8 mouse cellular contexts compared by ENCODE assay signal in the genomic region with DNA sequence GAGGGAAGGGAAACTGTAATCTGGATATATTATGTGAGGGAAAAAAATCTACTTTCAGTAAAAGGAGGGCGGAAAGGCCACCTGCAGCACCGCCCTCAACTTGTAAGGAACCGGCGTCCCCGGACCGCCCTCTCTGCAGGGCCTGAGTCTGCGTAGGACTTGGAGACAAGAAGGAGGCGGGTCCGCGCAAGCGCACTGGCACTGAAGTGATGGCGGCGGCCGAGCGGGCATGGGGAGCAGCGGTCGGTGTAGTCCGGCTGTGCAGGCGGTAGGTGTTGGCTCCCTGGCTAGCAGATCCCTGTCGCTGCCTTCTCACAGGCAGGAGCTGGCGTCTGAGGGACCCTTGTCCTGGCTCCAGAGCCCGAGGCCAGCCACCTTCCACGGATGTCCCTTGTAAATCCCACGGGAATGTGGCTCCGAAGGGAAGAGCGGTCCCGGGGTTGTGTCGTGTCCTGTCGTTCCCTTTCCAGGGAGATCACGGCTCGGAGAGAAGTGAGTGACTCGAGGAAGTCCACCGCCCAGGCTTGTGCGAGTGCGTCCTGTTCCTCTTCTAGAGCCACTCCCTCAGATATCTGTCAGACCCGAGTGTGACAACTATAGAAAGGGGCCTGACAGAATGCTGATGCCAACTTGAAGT. TPM values are rescaled to one million over a fixed set of nuclear protein-coding genes. Genes with fewer than 3 reads are reported as not detected.
A peak's percentile ranks its signal among the peaks of the same experiment; 100 is the strongest.
DNase-seq lines count a peak whose midpoint lies in the region; ATAC-seq and TF ChIP-seq lines count a peak whose summit lies in the region.

No protein-coding gene starts in this region.

- H3K4me3 ChIP-seq in G1E (ENCODE audit: low read depth, low read length) = peak overlapping the region; percentile 79
- peak overlapping the region; percentile 78 for H3K4me3 ChIP-seq in forebrain, embryonic 16.5 days (replicated peaks; ENCODE audit: low read length)
- peak overlapping the region; percentile 80 for H3K4me3 ChIP-seq in layer of hippocampus, adult 2 months
- H3K4me3 ChIP-seq in lung, embryonic 14.5 days (ENCODE audit: low read depth, low read length) = peak overlapping the region; percentile 87
- H3K4me3 ChIP-seq in olfactory bulb, adult 2 months (ENCODE audit: insufficient read depth, low read depth, low read length) = peak overlapping the region; percentile 66
- H3K4me3 ChIP-seq in thymus, adult 2 months (ENCODE audit: control insufficient read depth, insufficient read depth, low read length) = peak overlapping the region; percentile 73

- no peak for TF ChIP-seq CTCF in G1E (IDR thresholded peaks at IDR 0.05; ENCODE audit: low read depth, low read length)
- no peak for TF ChIP-seq CTCF in layer of hippocampus, adult 2 months (conservative IDR thresholded peaks at IDR 0.05)
- no peak for TF ChIP-seq CTCF in lung, embryonic 14.5 days (IDR thresholded peaks at IDR 0.05; ENCODE audit: low read depth)
- TF ChIP-seq CTCF in olfactory bulb, adult 2 months (IDR thresholded peaks at IDR 0.05; ENCODE audit: insufficient read depth, low read depth, low read length) = no peak
- no peak for TF ChIP-seq CTCF in thymus, adult 2 months (IDR thresholded peaks at IDR 0.05; ENCODE audit: borderline replicate concordance, control insufficient read depth, extremely low read depth, insufficient read depth, low read length, poor library complexity)

- peaks cover 36% of the 10 kb centered on the region for H3K36me3 ChIP-seq in G1E (replicated peaks)
- H3K36me3 ChIP-seq in forebrain, embryonic 16.5 days (ENCODE audit: control insufficient read depth, insufficient read depth) = no peaks in the 10 kb centered on the region
- peaks cover 16% of the 10 kb centered on the region for H3K36me3 ChIP-seq in lung, embryonic 14.5 days (ENCODE audit: insufficient read depth)
- no peaks in the 10 kb centered on the region for H3K36me3 ChIP-seq in thymus, adult 2 months (ENCODE audit: control insufficient read depth, insufficient read depth, low read length)

- under 1% methylated on average over 36 of the region's 36 CpGs for WGBS in forebrain, embryonic 16.5 days
- under 1% methylated on average over 36 of the region's 36 CpGs for WGBS in lung, embryonic 14.5 days
- WGBS in olfactory bulb, adult 2 months = under 1% methylated on average over 36 of the region's 36 CpGs
- WGBS in thymus, adult 2 months = under 1% methylated on average over 36 of the region's 36 CpGs

- TF ChIP-seq POLR2A in olfactory bulb, adult 2 months (IDR thresholded peaks at IDR 0.05; ENCODE audit: insufficient read depth, low read depth, low read length) = peak; percentile 95
- peak; percentile 70 for TF ChIP-seq POLR2A in thymus, adult 2 months (IDR thresholded peaks at IDR 0.05; ENCODE audit: control insufficient read depth, extremely low read depth, insufficient read depth, low read length, poor library complexity)

- H3K27me3 ChIP-seq in G1E (ENCODE audit: insufficient read depth, low read length) = no peaks in the 10 kb centered on the region
- H3K27me3 ChIP-seq in forebrain, embryonic 16.5 days (replicated peaks; ENCODE audit: control insufficient read depth, insufficient read depth, low read length) = no peaks in the 10 kb centered on the region
- no peaks in the 10 kb centered on the region for H3K27me3 ChIP-seq in lung, embryonic 14.5 days (ENCODE audit: insufficient read depth, low read length)
- H3K27me3 ChIP-seq in thymus, adult 2 months (ENCODE audit: control insufficient read depth, insufficient read depth, low read length) = no peaks in the 10 kb centered on the region

- peak; percentile 81 for DNase-seq in G1E (ENCODE audit: low spot score)
- DNase-seq in cerebellum, adult 18-20 months = peak; percentile 95 to 96
- DNase-seq in heart, postnatal 36 days = peak; percentile 96
- DNase-seq in layer of hippocampus, adult 2 months (ENCODE audit: low spot score in 2 of 2) = peak; percentile 94 to 95
- peak; percentile 96 for DNase-seq in lung, embryonic 14.5 days
- peak; percentile 94 for DNase-seq in thymus, adult 2 months

- peak overlapping the region; percentile 94 for H3K9ac ChIP-seq in forebrain, embryonic 16.5 days (replicated peaks; ENCODE audit: low read depth, low read length)
- H3K9ac ChIP-seq in lung, embryonic 14.5 days = peak overlapping the region; percentile 96

- ATAC-seq in G1E (ENCODE audit: extremely low read depth, insufficient number of reproducible peaks, low FRiP score, poor library complexity, severe bottlenecking) = peak; percentile 74
- peak; percentile 99 for ATAC-seq in forebrain, embryonic 16.5 days
- ATAC-seq in lung, embryonic 14.5 days (ENCODE audit: insufficient read depth) = peak; percentile 99

- intact Hi-C loops in heart, postnatal 36 days (cut with DNase I) = loop anchor here (2.0 kb wide), 1 partner anchor 33 kb away; a partner anchor contains a TSS

- peaks cover 40% of the 10 kb centered on the region for H3K4me1 ChIP-seq in G1E (ENCODE audit: insufficient read depth, low read depth, low read length)
- H3K4me1 ChIP-seq in forebrain, embryonic 16.5 days (replicated peaks; ENCODE audit: control insufficient read depth, insufficient read depth, low read length) = peaks cover 9% of the 10 kb centered on the region
- no peaks in the 10 kb centered on the region for H3K4me1 ChIP-seq in lung, embryonic 14.5 days (ENCODE audit: insufficient read depth)
- peaks cover 2% of the 10 kb centered on the region; the same call in 1 of the 2 replicates for H3K4me1 ChIP-seq in olfactory bulb, adult 2 months (ENCODE audit: control insufficient read depth, insufficient read depth, low read length)
- H3K4me1 ChIP-seq in thymus, adult 2 months (replicated peaks; ENCODE audit: control insufficient read depth, insufficient read depth, low read length) = peaks cover 4% of the 10 kb centered on the region

- no peaks in the 10 kb centered on the region for H3K9me3 ChIP-seq in G1E (replicated peaks)
- H3K9me3 ChIP-seq in forebrain, embryonic 16.5 days (ENCODE audit: control insufficient read depth, low read length) = no peaks in the 10 kb centered on the region
- no peaks in the 10 kb centered on the region for H3K9me3 ChIP-seq in lung, embryonic 14.5 days (ENCODE audit: low read depth, low read length)

- peak overlapping the region; percentile 70 for H3K27ac ChIP-seq in forebrain, embryonic 16.5 days (ENCODE audit: low read length)
- H3K27ac ChIP-seq in layer of hippocampus, adult 2 months = peak overlapping the region; percentile 97
- peak overlapping the region; percentile 90 for H3K27ac ChIP-seq in lung, embryonic 14.5 days (ENCODE audit: low read depth)
- H3K27ac ChIP-seq in olfactory bulb, adult 2 months (ENCODE audit: insufficient read depth, low read depth, low read length) = peak overlapping the region; percentile 34
- peak overlapping the region; percentile 31 for H3K27ac ChIP-seq in thymus, adult 2 months (ENCODE audit: control insufficient read depth, insufficient read depth, low read length)

- H3K4me2 ChIP-seq in forebrain, embryonic 16.5 days (ENCODE audit: low read length) = peak overlapping the region; percentile 62
- peak overlapping the region; percentile 69 for H3K4me2 ChIP-seq in lung, embryonic 14.5 days

RNA-seq across cellular contexts. Expression of a gene that starts 0.8 kb away (rescaled TPM):
- total RNA-seq in G1E (2014; fragmentation: Nextera tagmentation) = 79.6 and 97.1 TPM in 2 replicates
- 116 and 126 TPM in 2 replicates for total RNA-seq in G1E (2017)
- 112 and 123 TPM in 2 replicates for polyA plus RNA-seq in G1E (2012)
- 99.2 and 109 TPM in 2 replicates for polyA plus RNA-seq in forebrain, embryonic 16.5 days (2015; fragmentation: Nextera tagmentation; extraction: Ambion mirVana)
- total RNA-seq in heart, postnatal 36 days (2021) = 10 to 100 TPM; 71.5 to 72.8 TPM
- total RNA-seq in layer of hippocampus, adult 2 months (2021) = 10 to 100 TPM; 57.3 to 60.5 TPM
- polyA plus RNA-seq in lung, embryonic 14.5 days (2014; fragmentation: Nextera tagmentation; extraction: Ambion mirVana) = 88.4 and 90.5 TPM in 2 replicates
- not detected in 2 replicates for polyA plus RNA-seq in olfactory bulb, adult 2 months (2012; ENCODE audit: insufficient read depth, insufficient read length, low replicate concordance, missing spikeins)
- polyA plus RNA-seq in thymus, adult 2 months (2012; rRNA removed) = 94.7 and 100 TPM in 2 replicates

RNA-seq across cellular contexts. Expression of a gene that starts 32.8 kb away (rescaled TPM):
- 195 and 196 TPM in 2 replicates for total RNA-seq in G1E (2014; fragmentation: Nextera tagmentation)
- total RNA-seq in G1E (2017) = 87.2 and 99.2 TPM in 2 replicates
- polyA plus RNA-seq in G1E (2012) = 46.1 and 78.7 TPM in 2 replicates
- polyA plus RNA-seq in forebrain, embryonic 16.5 days (2015; fragmentation: Nextera tagmentation; extraction: Ambion mirVana) = 22.6 and 25.1 TPM in 2 replicates
- 10 to 100 TPM; 13.0 to 15.6 TPM for total RNA-seq in heart, postnatal 36 days (2021)
- 10 to 100 TPM; 48.5 to 49.7 TPM for total RNA-seq in layer of hippocampus, adult 2 months (2021)
- 22.1 and 25.7 TPM in 2 replicates for polyA plus RNA-seq in lung, embryonic 14.5 days (2014; fragmentation: Nextera tagmentation; extraction: Ambion mirVana)
- 104 TPM in 1 of 2 replicates, not detected in the other for polyA plus RNA-seq in olfactory bulb, adult 2 months (2012; ENCODE audit: insufficient read depth, insufficient read length, low replicate concordance, missing spikeins)
- polyA plus RNA-seq in thymus, adult 2 months (2012; rRNA removed) = 12.6 and 13.5 TPM in 2 replicates

Comparison
In these comparisons a context has a peak if more than half of its experiments do, and no peak if none do; other contexts are left out.
1. Peak in every context shown above with its lines: DNase-seq, ATAC-seq, H3K4me3 ChIP-seq and H3K27ac ChIP-seq.
2. H3K27ac ChIP-seq: peak in every context shown above with its lines; median percentile 97 in layer of hippocampus, adult 2 months; 90 in lung, embryonic 14.5 days; 70 in forebrain, embryonic 16.5 days; 34 in olfactory bulb, adult 2 months; 31 in thymus, adult 2 months.
3. RNA of a gene that starts 0.8 kb away (polyA plus RNA-seq): 112 to 123 TPM in G1E, 99.2 to 109 TPM in forebrain, embryonic 16.5 days, 94.7 to 100 TPM in thymus, adult 2 months and 88.4 to 90.5 TPM in lung, embryonic 14.5 days; not detected in olfactory bulb, adult 2 months; every median in the first group is over 10 times any median in the second.